Mouse (Mus musculus) brain, embryonic 18.5 days (tissue): Measurements from ENCODE around the gene Ppp1r16b.
A peak's percentile ranks its signal among the peaks of the same experiment; 100 is the strongest.

Experiments used
- DNase-seq: peaks from one replicate; pipeline ENCODE4 v3.0.0-alpha.2; 2012; ENCODE audit warnings: low read depth, low spot score

Gene Ppp1r16b

DNA sequence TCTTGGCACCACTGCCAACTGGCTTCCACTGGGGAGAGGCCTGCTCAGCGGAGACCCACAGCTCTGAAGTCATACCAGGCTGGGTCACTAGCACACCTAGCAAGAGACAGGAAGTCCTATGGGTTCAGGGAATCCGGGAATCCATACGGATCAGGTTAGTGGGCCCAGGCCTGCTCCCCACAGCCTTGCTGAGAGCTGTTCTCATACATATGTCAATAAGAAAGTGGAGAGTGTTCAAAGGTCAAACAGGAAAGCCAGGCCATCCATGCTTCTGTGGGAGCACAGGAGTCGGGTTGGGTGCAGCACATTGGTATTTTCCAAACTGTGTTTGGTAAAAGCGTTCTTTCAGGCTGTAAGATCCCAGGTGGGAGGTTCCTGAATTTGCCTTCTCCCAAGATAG lies 97.1 kb downstream of the Ppp1r16b start:
- no peak for DNase-seq

DNA sequence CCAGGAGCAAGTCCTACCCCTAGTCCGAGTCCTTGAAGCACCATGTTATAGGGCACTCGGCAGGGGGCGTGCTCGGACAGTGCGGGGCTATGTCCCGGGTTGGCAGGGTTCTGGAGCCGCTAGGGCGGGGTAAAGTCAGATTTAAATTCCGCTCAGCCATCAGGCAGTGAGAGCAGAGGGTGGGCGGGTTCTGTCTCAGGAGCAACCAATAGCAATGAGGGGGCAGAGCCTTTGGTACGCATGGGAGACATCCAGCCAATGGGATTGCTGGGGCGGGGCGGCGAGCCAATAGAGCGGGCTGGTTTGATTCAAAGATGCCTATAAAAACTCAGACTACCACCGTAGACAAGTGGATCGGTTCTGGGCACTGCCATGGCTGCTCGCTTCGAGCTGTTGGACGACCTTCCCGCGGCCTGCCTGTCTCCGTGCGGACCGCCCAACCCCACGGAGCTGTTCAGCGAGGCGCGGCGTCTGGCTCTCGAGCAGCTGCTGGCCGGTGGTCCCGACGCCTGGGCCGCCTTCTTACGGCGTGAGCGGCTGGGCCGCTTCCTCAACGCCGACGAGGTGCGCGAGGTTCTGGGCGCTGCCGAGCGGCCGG lies 102.6 kb downstream of the Ppp1r16b start, which contains the start of gene Fam83d:
Fam83d (plus strand) TSS at position 352 of the 598 bp plus-strand sequence.
- peak; percentile 87 for DNase-seq

DNA sequence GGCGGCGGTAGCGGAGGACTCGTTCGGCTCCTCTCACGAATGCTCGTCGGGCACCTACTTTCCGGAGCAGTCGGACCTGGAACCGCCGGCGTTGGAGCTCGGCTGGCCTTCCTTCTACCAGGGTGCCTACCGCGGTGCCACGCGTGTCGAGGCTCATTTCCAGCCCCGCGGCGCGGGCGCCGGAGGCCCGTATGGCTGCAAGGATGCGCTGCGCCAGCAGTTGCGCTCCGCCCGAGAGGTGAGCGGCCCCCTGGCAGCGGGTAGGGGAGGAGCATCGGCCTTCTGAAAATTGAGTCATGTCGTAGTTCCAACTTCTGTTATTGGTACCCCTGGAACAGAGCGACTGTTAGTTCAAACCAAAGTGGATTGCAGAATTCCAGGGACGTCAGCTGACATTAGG lies 103.2 kb downstream of the Ppp1r16b start:
- no peak for DNase-seq

DNA sequence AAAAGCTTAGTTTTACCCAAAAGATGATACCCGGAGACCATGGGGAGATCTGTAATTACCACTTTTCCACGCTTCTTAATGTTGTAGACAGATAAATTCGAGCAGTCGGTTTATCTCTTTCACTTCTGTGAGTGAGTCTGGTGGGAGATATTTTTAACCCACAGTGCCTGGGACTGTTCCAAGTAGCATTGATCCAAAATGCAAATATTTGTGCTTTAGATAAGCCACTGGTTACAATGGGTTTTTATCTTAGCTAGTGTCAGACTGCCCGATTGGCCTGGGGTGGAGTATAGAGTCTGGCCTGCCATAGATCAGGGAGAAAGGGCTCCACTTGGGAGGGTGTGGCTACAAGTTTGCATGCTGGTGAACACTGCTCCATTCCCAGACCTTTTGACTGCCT lies 103.6 kb downstream of the Ppp1r16b start:
- DNase-seq, result no peak

DNA sequence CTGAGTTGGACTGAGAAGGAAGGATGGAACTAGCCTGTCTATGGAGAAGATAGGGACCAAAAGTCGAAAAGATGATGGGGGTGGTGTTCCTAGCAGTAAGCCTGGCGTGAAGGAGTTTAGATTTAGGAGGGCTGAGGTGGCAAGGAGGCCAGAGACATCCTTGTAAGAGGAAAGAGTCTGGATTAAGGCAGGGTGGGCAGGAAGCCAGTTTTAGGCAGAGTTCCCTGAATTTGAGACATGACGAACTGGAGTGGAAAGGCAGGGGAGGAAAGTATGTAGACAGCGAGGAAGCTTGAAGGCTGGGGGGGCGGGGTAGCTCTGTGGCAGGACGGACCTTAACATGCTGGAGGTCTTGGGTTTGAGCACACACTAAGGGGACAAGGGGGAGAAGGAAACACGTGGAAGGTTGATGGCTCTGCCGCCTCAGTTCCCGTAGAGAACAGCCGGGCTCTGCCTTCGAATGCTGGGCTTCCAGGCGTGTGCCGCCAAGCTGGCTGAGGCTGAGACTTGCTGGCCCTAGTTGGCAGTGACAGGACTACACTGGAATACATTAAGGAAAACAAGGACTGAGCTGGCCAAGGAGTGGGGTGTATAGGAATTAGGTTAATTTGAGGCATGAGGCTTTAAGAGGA lies 105.0 kb downstream of the Ppp1r16b start:
- DNase-seq, result no peak

DNA sequence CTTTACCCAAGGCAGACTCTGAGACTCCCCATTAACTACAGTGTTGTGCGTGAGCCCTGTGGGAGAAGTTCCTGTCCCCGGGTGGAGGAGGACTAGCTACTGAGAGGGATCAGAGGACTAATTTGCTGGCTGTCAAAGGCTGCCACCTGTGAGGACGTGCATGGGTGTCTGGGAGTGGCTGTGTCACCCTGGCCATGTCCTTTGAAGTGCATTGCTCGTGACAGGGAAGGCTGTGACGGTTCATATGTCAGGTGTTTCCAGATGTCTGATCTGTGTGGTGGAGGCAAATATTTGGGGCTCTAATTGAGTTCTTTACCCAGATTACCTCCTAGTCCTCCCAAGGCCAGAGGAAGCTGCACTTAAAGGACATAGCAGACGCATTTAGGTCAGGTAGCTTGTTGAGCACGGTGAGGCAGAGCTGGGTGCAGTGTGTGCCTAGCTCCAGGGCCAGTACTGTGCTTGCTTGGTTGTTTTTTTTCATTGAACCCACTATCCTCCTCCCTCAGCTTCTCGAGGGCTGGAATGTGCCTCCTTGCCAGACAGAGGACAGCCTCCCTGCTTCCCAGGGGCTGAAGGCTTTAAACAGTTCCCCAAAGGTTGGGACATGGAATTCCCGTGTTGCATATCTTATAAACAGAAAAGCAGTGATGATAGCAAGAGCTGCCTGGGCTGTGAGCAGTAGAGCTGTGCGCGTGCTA lies 106.0 kb downstream of the Ppp1r16b start:
- DNase-seq, result no peak

DNA sequence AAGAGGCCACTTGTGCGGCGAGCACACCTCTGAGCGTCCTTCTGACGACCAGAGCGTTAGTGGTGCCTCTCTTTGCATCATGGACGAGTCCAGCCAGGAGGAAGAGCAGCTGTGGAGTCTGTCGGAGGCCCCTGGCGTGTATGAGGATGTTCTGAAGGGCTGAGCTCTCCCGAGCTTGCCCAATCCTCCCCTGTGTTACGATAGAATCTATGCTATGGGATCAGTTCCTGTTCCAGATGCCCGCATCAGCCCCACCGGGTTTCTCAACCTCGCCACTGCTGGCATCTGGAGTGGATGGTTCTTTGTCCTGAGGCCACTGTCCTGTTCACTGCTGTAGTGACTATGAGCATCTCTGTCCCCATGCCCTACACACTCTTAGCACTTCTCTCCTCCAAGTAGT lies 107.6 kb downstream of the Ppp1r16b start:
- DNase-seq, result no peak

DNA sequence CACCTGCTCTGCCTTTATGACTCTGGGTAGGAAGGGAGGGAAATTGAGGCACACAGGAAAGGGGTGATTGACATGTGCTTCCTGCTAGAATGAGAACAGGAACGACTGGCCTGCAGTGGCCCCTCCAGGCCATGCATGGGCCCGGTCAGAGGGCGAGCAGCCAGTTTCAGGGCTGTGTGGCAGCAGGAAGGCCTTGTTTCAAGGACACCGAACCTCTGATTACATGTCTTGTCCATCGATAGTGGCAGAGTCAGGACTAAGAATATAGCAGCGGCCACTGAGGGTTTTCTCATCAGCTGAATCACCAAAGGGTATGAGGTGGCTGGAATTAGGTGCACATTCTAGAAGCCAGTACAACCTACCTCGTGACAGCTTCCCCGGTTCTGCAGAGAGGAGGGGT lies 109.7 kb downstream of the Ppp1r16b start:
- DNase-seq, result no peak

DNA sequence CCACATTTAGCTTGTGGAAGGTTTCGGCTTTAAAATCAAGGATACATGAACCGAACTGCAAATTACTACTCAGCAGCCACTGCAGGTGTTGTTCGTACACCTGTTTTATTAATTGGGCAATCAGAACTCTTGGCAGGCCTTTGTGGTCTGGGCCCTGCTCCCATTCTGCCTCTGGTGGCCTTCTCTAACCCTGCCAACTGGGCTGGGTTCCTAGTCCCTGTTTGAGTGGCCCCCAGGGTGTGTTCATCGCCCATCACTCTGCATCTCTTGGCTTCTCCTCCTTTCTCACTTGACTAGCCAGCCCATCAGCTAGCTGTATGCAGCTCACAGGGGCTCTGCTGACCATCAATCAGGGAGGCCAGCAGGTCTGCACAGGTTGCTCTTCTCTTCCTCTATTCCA lies 111.5 kb downstream of the Ppp1r16b start:
- no peak for DNase-seq

DNA sequence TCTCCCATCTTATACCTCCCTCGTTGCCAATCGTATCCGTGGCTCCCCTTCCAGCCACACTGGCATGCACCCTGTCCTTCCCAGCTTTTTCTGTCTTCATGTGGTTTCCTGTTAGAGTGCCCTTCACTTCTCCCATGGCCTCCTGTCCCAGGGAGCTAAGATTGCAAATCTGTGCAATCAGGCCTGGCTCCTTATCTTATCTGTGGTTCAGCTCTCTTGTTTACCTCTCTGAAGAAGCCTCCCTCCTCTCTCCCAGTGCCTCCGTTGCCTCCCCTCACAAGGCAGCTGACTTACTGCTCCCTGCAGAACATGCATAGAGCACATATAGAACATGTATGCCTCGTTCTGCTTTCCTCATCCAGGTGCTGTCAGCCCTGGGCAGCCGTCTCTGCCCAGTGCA lies 112.3 kb downstream of the Ppp1r16b start:
- DNase-seq, result no peak

DNA sequence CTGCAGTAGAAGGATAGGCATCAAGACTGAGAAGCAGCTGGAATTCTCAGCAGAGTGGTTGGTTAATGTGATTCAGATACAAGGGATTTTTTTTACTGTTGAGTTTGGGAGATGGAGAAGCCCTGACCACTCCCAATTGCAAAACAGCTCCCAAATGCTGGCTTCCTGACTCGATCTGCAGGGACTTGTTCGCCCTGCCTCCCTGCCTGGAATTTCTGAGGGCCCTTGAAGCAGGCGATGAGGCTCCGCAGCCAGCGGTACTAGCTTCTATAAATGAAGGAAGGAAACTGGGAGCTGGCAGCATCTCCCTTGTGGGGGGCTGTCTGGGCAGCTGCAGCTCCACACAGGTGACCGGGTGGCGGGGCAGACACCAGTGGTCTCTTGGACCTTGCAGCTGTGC lies 113.2 kb downstream of the Ppp1r16b start:
- DNase-seq, result no peak

DNA sequence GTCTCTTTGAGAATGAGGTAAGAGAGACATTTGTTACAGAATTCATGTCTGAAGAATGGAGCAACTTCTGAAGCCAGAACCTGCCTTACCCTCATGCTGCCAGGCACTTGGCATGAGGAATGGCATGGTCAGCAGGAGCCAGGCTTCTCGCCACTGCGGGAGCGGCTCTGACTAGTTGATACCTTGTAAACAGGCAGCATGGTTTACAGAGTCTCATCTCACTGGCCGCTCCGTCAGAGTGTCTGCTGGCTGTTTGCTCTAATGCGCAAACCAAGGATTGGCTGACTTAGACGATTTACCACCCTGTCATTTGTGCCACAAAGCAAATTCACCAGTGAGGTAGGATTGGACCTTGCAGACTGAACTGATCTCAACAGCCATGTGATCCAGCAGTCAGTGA lies 115.9 kb downstream of the Ppp1r16b start:
- no peak for DNase-seq

DNA sequence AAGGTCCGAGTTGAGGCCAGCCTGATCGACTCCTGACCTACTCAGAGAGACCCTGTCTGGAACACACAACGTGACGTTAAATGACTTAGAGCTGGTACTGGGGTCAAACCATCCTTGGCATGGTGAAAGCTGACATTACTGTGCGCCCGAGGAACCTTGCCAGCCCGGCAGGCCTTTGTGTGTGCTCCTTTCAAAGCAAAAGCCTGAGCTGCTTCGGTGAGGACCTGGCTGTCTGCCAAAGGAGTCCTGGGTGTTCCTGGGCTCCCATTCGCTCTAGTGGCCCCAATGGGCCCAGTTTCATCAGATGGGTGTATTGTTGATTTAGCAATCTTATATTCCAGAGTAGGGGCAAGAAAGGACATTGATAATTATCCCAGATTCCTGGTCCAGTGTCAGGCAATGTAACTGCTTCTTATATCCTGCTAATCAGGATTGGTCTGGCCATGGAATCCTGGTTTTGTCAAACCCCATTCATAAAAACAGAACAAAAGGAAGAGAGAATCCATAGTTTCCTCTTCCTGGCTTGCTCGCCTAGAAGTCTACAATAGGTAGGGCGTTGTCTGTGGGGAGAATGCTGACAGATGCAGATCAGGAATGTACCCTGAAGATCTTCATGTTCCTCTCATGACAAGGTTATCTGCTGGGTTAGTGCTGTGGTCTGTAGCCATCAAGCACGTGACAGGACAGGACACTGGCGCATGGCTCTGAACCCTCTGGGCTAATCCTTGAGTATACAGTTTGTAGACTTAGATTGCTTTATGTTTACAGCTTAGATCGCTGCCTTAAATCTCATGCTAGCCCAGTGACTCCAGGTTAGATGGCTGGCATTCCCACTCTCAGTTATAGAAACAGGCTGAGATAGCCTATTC lies 122.0 kb downstream of the Ppp1r16b start:
- no peak for DNase-seq

DNA sequence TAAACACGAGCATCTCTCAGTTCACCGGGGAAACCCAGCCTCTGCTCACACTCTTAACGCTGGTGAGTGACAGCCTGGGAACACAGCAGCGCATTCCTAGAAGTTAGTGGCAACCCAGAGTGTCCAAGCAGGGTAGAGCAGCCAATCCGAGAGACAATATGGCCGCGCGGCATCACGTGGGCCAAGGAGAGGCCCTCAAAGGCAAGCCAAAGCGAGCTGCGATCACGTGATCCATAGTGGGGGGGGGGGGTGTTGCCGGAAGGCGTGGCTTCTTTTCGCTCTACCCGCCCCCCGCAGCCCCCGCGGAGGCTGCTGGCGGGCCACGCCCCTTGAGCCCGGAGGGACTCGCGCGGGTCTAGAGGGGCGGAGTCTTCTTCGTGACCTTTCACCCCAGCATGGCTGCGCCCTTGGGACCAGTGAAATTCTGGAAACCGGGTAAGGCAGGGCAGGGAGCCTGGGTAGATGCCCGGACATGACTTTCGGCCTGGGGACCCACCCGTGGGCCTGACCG lies 129.4 kb downstream of the Ppp1r16b start, which contains the start of gene Dhx35:
Dhx35 (plus strand) TSS at position 314 of the 511 bp plus-strand sequence.
- peak; percentile 92 for DNase-seq

DNA sequence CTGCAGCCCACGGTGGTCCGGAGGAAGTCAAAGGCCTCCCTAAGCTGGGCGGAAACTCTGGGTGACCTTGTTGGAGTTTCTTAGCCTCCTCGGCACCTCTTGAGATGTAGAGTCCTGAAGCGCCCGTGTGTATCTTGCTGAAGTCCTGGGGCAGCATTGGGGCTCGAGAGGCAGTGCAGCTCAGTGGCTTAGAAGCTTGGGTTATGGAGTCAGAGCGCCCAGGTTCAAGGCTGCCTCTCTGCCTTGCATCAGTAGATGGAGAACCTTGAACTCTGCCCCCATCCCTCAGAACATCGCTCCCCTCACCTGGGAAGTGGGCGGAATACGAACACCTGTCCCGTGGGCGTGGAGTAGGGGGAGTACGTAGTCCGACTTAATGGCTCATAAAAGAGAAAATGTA lies 129.8 kb downstream of the Ppp1r16b start:
- DNase-seq, result no peak

DNA sequence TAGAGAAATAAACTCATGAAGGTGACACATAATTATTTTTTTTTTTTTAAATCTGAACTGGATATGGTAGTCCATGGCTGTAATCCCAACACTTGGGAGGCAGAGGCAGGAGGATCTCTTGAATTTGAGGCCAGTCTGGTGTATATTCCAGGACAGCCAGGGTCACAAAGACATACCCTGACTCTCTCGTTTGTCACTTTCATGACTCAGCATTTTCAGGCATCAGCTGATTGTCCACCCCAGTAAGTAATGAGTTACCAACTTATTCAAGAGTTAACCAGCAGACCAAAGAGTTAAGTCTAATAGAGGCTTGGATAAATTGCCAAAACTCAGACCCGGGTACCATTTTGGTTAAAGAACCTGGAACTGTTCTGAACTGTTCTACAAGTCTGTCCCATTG lies 130.7 kb downstream of the Ppp1r16b start:
- no peak for DNase-seq

DNA sequence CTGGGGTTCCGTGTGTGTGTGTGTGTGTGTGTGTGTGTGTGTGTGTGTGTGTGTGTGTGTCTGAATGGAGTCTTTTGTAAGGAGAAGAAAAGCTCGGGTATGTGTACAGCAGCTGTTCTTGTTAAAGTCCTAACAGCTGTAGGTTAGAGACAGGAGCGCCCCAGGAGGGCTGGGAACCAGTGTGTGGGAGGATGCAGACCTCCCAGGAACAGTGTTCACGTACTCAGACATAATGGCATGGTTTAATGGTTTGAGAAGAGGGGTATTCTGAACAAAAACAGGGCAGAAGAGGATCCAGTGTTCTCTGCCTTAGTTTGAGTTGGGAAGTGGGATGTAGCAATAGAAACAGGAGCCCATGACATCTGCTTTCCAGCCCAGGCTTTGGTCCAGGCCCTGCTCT lies 134.1 kb downstream of the Ppp1r16b start:
- no peak for DNase-seq

DNA sequence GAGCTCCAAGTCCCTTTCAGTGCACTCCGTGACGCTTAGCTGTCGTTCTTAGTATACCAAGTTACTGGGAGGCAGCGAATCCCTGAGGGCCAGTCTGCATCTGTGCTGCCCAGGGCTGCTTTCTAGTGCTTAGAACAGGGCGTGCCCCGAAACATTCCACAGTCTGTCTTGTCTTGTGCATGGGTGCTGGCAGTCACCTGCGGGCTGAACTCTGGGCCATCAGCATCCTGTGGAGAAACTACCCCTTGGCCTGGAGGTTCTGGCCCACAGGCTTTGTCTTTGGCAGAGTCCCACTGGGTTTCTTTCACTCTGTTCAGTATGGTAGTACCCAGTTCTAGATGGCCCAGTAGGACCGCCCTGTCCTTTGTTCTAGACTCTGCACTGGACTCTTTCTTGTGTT lies 135.6 kb downstream of the Ppp1r16b start:
- DNase-seq, result no peak

DNA sequence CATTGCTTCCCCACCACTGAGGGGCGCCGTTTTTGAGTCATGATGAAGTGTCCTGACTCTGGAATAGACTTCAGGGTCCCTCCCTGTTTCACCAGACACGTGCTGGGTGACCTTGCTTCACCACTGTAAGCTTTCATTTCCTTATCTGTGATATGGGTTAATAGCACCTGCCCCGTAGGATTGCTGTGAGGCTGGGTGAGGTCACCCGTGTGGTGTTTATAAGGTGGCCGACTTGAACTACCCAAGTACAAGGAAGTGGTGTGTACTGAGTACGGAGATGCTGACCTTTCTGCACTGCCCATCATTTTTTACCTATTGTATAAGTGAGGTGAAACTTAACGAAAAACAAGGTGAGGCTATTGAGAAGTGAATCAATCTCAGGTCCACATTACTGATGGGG lies 138.4 kb downstream of the Ppp1r16b start:
- no peak for DNase-seq

DNA sequence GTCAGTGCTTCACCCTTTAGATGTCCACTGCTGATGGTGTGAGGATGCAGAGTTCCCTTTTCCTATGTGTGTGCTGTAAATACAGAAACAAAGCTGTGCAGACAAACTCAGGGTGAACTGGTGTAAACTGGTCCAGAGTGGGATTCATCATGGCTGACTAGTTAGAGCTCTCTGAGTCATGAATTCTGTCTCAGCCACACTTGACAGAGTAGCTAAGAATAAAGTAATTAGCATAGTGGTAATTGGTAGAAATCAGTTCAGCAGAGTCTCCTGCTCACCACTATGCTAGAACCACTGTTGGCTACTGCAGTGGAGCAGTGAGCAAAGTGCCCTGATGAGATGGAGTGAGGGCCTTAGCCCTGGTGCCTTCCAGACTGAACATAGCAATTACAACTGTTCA lies 150.5 kb downstream of the Ppp1r16b start:
- DNase-seq, result no peak
